Mouse (Mus musculus): ENCODE measurements around the gene Dock6.

DNA sequence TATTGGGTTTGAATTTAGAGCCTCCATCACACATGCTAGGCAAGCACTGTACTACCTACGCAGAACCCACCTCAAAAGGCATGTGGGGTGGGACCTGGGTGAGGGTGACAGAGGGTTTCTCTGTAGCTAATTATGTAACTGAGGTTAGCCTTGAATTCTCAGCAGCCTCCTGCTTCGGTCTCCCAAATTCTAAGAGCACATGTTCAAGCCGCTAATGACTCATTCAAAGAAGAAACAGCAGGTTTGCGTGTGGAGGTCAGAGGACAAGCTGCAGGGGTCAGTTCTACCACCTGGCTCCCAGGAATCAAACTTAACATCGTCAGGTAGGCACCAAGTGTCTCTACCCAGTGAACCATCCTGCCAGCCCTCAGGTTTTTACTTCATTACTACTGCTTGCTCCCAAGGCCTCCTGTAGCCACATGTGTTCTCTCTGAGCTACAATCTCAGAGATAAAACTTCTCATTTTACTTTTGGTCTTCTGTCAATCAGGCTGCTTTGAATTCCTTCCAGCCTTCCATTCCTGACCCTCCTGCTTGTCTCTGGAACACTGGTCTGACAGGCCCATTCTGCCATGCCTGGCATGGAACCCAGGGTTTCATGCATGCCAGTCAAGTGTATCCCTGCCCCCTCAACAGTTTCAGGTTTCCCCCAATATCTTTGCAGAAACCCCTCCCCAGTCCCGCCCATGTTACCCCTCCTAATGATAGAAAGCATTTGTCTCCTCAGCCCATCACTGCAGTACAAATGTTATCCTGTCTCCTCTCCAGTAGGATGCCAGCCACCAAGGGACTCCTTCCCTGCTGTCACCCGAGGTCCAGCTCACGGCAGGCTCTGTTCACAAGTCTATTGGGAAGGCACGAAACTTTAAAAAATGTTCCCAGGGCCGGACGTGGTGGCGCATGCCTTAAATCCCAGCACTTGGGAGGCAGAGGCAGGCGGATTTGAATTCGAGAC is 93.6 kb downstream of the Dock6 start:
- TF ChIP-seq CTCF (IDR thresholded peaks at IDR 0.05; ENCODE audit: insufficient read depth, low read length) (no peak), POLR2A (IDR thresholded peaks at IDR 0.05; ENCODE audit: borderline replicate concordance, extremely low read depth, low read depth, low read length) (no peak)
